ENCODE assay signal across 24 mouse cellular contexts in genomic region chr8:48751965-48752364, GRCm38 (mm10).
"Had no signal": no experiment of that assay in that cellular context is flagged by ENCODE, and none has a peak within 500 bp of the region (broad histone marks: within the 10 kb centered on the region; RNA-seq: fewer than 3 reads in every experiment).

No protein-coding gene starts in this region.

- H3K9me3 ChIP-seq: kidney, embryonic 15.5 days; limb, embryonic 10.5 days; limb, embryonic 13.5 days; liver, embryonic 12.5 days; liver, embryonic 15.5 days; lung, embryonic 15.5 days; midbrain, embryonic 10.5 days; midbrain, embryonic 13.5 days; neural tube, embryonic 12.5 days; neural tube, embryonic 15.5 days; stomach, embryonic 15.5 days had no signal

- H3K27me3 ChIP-seq: kidney, embryonic 15.5 days; limb, embryonic 13.5 days; liver, embryonic 12.5 days; liver, embryonic 15.5 days; megakaryocyte, embryonic 14.5 days; midbrain, embryonic 13.5 days; neural tube, embryonic 12.5 days; neural tube, embryonic 15.5 days; stomach, embryonic 15.5 days had no signal

- DNase-seq: kidney, adult 18-20 months; kidney, postnatal 14 days; layer of hippocampus, adult 9-11 months; liver; lung, adult 18-20 months; lung, postnatal 10 days; lung, postnatal 36 days; retina, postnatal 1 day; right cerebral cortex, postnatal 25 days; spleen, adult 18-20 months; thymus, postnatal 25 days had no signal

- H3K9ac ChIP-seq: kidney, embryonic 15.5 days; limb, embryonic 13.5 days; liver, embryonic 12.5 days; liver, embryonic 15.5 days; lung, embryonic 15.5 days; midbrain, embryonic 13.5 days; neural tube, embryonic 12.5 days; neural tube, embryonic 15.5 days; stomach, embryonic 15.5 days had no signal

- H3K4me1 ChIP-seq: liver, embryonic 12.5 days; liver, embryonic 15.5 days; lung, embryonic 15.5 days; megakaryocyte, embryonic 14.5 days; neural tube, embryonic 12.5 days; neural tube, embryonic 15.5 days; stomach, embryonic 15.5 days had no signal

- H3K27ac ChIP-seq: kidney, embryonic 15.5 days; layer of hippocampus, adult 2 months; limb, embryonic 10.5 days; limb, embryonic 13.5 days; liver, embryonic 12.5 days; liver, embryonic 15.5 days; lung, embryonic 15.5 days; midbrain, embryonic 10.5 days; midbrain, embryonic 13.5 days; neural tube, embryonic 12.5 days; neural tube, embryonic 15.5 days; stomach, embryonic 15.5 days had no signal

- H3K4me3 ChIP-seq: kidney, embryonic 15.5 days; layer of hippocampus, adult 2 months; limb, embryonic 10.5 days; limb, embryonic 13.5 days; liver, embryonic 12.5 days; liver, embryonic 15.5 days; lung, embryonic 15.5 days; megakaryocyte, embryonic 14.5 days; midbrain, embryonic 10.5 days; midbrain, embryonic 13.5 days; neural tube, embryonic 12.5 days; neural tube, embryonic 15.5 days; stomach, embryonic 15.5 days had no signal

- ATAC-seq: liver, embryonic 12.5 days; midbrain, embryonic 13.5 days had no signal

- H3K36me3 ChIP-seq: kidney, embryonic 15.5 days; limb, embryonic 10.5 days; limb, embryonic 13.5 days; liver, embryonic 12.5 days; liver, embryonic 15.5 days; lung, embryonic 15.5 days; midbrain, embryonic 10.5 days; midbrain, embryonic 13.5 days; neural tube, embryonic 12.5 days; neural tube, embryonic 15.5 days; stomach, embryonic 15.5 days had no signal

- H3K4me2 ChIP-seq: kidney, embryonic 15.5 days; limb, embryonic 13.5 days; liver, embryonic 12.5 days; liver, embryonic 15.5 days; lung, embryonic 15.5 days; midbrain, embryonic 13.5 days; neural tube, embryonic 12.5 days; neural tube, embryonic 15.5 days; stomach, embryonic 15.5 days had no signal
